Mouse (Mus musculus) cerebellum, adult 9-10 months (tissue): ENCODE measurements at regions not wholly inside any gene's neighbourhood (a gene's known extent, or its start where the extent isn't known, plus 50 kb on each side); places are given as distances from the start of the nearest gene placed in this dataset.

Source experiments
- DNase-seq: peaks from one replicate; pipeline ENCODE4 v3.0.0; 2022

DNA sequence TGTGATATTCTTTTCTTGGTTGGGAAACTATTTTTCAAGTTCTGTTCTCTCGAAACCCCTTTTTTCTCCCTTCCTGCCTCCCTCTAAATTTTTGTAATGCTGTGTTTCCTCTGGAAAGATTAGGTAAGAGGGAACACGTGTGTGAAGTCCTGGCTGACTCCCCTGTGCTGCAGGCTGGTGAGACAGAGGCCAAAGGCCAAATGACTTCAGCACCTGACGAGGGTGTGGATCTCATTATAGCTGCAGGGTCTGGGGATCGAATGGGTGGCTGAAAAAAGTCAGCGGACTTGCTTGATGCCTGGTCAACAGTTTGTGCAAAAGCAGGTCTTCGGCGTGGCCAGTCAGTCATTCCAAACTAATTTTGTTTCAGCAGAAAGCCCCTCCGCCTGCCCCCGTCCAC is 159.1 kb downstream of the En1 start:
- no peak for DNase-seq

DNA sequence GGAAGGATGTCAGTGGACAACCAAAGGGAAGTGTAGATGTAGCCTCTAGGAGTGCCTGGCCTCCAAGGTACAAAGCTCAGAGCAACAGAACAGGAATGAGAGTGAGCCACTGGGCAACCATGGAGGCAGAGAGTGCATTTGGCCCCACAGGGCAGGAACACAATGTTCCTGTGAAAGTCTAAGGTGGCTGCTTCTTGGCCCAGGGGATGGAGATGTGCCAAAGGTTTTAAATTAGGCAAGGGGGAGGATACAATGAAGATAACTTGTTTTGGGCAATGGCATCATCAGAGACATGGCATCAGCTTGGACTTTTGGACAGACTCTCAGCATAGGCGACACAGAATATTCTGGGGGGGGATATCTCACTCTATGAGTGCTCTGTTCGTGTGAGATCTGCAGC is 160.3 kb downstream of the En1 start:
- DNase-seq, result no peak

DNA sequence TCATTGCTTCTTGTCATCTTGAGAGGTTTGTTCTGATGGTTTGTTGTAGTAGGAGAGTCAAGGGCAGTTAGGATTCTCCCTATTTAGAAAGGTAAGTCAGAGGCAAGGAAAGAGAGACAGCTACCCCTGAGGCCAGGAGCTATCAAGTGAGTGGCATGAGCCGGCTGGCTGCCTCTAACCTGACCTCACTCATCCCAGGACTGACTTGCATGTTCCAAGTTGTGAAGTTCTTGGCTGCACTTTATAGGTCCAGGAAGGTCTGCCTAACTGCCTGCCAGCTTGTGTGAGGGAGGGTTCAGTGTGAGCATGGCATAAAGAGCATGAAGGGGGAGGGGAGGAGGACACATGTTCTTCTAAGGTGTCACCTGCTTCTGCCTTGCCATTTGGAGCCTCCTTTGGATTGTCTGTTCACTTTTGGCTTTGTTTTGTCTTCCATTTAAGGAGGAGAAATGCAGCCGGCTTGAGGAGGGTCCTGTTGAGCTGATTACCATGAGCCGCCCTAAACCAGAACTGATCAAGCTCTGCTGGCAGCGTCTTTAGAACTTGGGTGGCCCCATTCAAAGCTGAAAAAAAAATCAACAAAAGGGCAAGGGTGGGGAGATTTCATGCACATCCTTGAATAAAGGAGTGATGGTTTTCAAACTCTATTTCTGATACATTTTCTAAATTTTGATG is 160.8 kb downstream of the En1 start:
- DNase-seq, result no peak

DNA sequence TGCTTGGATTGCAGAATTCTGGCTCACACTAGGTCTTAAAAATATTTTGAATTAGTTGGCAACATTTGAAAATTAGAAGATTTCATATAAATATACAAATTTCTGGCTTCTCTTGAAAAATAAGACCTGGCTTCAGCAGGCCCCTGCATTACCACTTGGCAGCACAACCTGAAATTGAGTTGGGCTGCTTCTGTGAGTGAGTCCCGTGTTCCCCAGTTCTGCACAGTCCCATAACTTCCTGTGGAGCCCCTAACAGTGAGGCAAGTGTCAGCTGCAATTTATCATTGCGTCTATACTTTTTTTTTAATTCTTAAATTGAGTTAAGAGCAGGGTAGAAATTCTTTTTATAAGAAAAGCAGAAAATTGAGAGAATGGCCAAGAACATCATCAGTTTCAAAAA is 164.8 kb downstream of the En1 start:
- no peak for DNase-seq

DNA sequence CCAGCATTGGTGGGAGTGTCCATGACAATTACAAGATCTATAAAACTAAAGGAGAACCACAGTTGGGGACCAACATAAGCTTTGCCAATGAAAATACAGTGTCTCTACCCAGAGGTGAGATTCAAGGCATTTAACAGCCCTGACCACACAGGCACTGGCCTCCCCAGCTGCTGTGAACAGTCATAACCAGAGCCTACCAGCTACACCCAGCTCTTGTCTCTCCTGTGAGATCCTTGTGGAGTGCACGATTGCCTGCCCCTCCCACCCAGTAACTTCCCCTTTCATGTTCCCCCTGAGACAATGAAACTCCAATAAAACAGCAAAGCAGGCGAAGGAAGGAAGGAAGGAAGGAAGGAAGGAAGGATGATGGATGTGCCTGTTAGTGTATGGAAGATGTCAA is 169.1 kb downstream of the En1 start:
- DNase-seq, result no peak

DNA sequence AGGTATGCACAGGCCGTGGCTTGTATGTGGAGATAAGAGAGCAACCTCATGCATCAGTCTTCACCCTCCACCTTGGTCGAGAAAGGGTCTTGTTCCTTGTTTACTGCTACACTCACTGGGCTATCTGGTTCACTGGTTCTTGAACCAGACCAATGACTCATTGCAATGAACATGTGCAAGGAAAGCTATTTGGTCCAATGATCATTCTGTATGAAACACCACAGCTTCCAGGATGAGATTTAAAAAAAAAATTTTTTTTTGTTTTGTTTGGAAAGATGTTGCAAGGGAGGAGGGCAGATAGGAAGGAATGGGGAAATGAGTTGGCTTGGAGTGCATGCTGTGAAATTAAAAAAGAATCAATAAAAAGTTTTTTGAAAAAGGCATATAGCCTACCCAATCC is 174.7 kb downstream of the En1 start:
- no peak for DNase-seq

DNA sequence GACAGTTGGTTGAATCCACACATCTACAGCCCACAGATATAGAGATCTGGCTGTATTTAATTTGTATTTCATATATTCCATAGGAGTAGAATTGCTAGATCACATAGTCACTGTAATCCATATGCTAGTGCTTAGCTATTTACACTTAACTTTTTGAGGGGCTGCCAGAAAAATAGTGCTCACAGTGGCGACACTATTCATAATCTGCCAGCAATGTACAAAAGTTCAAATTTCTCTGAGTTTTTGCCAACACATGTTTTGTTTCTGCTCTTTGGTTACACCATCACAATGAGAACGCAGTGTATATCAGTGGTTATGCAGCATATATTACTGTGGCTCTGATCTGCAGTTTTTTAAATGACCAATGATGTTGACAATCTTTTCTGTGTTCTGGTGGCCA is 175.2 kb downstream of the En1 start:
- no peak for DNase-seq

DNA sequence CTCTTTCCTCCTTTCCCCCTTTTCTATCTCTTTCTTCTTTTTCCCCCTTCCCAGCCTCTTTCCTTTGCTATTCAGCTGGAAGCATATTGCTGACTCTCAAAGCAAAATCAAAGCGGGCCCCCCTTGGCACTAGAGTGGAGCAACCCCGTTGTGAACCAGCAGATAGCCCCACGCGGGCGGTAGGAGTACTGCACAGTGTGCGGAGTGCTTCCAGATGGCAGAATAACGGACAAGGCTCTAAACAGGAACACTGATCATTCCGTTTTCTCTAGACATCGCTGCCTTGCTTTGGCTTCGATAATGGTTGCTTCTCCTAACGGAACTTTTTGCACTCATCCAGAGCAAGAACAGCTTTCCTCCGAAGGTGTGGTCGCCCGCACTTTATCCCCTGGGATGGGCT is 193.0 kb downstream of the En1 start:
- DNase-seq, result peak; percentile 4

DNA sequence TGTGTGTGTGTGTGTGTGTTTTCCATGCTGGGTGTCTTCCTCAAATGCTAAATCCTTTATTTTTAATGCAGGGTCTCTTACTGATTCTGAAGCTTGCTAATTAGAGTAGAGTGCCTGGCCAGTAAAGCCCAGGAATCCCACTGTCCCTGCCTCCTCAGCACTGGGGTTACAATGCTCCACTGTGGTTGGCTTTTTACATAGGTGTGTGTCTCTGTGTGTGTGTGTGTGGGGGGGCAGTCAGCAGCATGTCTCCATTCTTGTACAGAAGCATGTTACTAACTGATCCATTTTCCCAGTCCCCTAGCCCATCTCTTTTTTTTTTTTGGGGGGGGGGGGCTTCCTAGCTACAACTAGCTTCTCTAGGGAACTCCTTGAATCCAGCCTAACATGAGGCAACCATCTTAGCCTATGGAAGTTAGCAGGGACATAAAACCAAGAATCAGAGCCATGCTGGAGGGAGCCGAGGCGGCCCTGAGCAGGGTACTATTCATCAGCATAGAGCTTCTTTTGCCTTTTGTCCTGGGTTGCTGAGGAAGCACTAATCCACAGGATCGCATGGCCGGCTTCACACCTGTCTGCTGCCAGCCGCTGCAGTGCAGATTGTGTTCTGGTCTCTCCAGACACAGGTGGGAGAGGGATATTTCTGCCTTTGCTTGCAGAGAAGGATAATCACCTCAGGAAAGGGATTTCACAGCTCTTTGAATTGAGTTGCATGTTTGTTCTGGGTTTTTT is 199.2 kb downstream of the En1 start:
- DNase-seq, result no peak

DNA sequence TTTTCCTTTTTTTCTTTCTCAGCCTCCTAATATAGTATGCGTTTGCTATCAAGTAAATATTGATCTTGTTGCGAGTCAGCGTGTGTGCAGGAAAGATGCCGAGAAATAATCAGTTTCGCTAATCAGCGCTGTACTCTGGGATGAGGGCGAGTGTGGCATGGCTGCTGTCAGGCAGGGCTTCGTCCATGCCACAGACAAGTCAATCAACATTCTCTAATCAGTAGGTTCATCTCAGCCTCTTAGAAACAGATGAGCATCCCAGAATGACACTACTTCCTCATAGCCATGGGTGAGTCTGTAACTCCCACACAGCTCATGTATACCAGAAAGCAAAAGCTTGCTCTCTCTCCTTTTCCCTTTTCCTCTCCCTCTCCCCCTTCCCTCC is 199.8 kb downstream of the En1 start:
- DNase-seq, result no peak

DNA sequence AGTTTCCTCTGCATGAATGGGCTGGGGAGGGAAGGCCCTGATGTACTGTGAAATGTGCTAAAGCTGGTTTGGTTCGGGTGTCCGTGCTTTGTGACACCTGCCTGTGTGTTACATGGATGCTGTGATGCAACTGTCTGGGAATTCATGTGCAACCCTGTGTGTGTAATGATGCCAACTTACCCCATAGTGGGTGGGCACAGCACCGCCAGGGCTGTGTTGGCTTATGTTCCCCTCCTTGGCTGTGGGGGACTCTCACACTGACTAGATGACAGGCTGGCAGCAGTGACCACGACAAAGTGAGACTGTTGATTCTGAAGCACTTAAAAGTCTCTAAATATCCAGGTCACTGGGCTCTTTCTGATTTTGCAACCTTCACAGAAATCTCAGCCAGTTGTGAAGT is 212.2 kb downstream of the En1 start:
- no peak for DNase-seq

DNA sequence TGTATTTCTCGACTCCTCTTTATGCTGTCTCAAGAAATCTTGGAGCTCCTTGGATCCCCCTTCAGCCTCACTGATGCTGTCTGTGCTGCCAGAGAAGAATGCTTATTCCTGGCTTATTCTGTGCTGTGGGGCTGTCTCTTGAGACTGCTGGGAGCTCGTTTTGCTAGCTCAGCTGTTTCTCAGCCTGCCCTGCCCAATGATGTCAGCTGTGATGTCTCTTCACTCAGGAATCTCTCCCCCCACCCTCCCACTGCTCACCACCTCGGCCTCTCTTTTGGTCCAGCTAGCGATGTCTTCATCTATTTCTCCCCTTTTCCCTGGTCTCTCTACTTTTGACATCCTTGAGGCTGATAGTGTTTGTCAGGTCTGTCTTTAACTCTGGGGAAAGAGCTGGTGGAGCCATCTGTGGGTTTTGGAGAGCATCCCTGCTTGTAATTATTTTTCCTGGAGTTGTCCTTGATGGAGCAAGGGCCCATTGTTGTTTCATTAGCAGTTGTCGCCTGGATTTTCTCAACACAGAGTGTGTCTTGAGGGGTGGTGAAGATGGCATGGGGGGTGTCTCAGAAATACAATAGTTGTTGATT is 214.1 kb downstream of the En1 start:
- no peak for DNase-seq

DNA sequence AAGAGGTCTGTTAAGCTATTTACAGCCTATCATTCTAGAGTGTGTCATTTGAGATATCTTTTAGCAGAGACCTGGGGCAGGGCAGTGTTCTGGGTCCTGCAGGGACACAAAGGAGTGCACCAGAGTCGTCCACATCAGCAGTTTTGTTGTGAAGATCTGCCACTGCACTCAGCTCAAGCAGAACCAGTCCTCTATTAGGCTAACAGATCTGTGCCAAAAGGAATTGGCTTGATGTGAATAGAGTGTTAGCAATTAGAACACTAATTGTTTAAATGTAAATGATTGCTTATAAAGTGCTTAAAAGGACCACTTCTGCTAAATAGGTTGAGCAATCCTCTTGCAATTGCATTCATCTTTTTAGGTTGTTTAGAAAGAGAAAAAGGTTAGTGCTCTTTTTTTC is 215.3 kb downstream of the En1 start:
- DNase-seq, result no peak

DNA sequence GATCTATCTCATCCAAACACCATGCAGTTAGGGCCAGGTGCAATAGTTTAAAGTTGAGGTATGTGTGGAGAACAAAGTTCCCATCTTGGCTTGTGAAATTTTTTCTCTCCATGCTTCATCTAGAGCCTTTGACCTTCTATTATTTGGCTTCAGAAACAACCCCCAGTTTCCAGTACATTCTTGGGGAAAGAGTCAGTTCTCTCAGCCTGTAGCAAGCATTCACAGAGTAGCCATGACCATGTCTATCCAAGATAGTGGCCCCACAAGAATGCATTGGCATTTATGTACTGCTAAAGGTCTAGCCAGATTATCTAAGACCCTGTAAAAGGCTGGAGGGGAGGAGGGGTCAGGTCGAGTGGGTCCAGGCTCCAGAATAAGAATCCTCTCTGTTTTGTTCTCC is 229.8 kb downstream of the En1 start:
- no peak for DNase-seq

DNA sequence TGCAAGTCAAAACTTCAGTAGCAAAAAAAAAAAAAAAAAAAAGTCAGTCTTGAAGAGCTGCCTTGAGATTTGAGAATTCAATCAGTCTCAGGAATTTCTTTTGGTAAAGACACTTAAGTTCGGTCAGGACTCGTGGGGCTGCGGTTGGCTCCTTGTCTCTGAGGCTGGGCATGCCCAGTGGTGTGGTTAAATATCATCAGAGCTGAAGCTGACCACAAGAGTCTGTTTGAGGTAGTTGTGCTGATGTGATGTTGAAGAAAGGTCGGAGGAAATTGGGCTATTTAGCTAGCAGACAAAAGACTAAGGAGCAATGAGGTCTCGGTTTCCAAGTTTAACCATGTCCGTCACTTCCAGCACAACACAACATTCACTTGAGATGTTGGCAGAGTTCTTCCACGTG is 240.4 kb downstream of the En1 start:
- DNase-seq, result no peak

DNA sequence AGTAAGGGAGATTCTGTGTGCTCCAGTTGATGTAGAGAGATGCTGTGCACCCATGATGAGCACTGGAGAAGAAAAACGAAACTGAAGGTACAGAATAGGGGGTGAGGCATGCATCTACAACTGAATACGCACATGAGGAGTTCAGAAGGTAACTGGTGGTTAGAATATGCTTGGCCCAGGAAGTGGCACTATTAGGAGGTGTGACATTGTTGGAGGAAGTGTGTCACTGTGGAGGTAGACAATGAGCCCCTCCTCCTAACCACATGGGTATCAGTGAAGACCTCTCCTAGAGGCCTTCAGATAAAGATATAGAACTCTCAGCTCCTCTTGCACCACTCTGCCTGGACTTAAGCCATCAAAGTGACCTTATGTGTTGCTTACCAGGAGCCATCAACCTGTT is 243.9 kb downstream of the En1 start:
- no peak for DNase-seq

DNA sequence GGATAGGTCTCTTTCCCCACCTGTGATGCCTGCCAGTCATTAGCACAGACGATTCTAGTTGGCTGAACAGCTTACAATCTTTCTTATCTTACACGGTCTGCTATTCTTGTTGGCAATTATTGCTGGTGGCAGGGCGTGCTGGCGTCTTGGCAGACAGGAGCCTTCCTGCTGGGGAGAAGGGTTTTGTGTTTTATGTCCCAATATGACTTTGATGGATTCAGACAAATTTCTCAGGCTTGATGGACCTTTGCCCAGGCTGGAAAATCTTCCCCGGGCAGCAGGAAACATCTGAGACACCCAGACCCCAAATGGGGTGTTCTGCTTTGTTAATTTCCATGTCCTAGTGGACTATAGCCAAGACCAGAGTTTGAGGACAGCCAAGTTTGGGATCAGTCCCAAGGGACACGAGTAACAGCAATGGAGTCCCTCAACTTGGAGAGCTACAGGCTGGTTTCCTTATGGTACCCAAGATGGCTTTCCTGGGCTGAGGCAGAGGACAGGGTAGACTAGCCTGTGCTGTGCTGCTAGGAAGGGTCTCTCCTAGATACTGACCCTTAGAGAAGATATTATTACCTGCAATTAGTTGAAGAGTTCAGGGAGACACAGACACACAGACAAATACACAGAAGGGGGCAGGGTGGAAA is 249.8 kb downstream of the En1 start:
- DNase-seq, result peak; percentile 2

DNA sequence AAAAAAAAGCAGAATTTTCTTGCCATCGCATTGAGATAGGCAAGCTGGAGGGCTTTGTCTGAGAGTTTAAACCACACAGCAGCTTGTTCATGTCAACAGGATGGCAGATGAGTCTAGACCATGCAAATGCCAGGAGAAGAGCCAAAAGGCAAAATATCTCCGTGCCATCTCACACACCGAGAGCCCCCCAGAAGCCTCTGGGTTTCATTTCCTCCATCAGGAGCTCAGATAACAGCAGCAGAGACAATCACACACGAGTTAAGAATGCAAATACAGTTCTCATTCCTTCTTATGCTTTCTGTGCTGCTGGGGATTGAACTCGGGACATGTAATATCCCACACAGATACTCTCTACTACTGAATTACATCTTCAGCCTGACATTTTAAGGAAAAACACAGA is 255.3 kb downstream of the En1 start:
- no peak for DNase-seq

DNA sequence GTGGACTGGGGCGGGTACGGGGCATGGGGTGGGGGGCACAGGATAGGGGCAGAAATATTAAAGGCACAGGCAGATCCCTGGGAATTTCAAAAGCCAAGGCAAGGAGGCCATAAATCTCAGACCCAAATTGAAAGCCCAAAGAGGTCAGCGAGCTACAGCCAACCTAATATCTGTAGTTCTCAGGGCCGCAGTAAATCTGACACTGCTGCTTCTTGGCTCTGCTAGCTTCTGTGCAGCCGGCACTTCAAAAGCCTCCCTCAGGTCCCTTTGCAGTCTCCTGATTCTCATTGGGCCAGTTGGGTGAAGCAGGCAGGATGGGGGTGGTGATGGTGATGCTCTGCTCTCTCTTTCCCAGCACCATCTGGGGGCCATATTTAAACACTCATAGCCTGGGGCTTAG is 257.3 kb downstream of the En1 start:
- no peak for DNase-seq

DNA sequence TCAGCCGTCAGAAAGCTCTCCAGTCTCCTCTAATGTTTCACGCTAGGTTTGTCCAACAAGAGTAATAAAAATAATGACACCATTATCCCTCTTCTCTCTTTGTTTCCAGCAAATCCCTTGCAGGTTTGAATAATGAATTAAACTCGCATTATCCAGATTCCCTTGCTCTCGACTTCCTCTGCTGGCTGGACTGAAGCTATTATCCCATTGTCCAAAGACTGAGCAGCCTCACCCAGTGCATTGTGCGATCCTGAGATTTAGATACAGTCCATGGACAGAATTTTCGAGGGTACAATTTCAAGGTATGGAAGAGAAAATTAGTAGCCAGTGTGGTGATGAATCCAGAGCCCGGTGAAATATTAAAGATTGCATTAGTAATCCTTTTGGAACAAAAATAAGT is 270.3 kb downstream of the En1 start:
- no peak for DNase-seq

DNA sequence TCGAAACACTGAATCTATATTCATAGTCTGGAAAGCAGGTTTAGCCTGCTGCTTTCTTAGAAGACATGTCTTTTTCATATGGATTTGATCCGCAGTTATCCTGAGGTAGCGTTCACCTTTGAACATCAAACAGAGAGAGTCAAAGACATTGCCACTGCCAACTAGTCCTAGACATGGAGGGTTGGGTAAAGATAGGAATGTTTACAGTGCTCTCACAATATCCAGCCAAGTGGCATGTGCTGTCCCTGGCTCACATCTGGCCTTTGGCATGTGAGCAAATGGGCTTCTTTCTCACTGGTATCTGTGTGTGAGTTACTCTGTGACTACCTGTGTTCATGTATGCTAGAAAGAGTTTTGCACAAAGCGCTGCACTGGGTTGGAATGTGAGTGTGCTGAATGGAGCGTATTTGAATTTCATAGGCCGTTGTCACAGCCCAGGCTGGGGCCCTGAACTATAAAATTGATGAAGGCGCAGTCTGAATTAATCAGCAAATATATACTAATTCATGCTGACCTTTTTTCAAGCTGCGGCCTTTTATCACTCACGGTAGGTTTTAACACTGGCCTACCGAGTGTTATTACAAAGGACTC is 280.8 kb downstream of the En1 start:
- DNase-seq, result no peak

DNA sequence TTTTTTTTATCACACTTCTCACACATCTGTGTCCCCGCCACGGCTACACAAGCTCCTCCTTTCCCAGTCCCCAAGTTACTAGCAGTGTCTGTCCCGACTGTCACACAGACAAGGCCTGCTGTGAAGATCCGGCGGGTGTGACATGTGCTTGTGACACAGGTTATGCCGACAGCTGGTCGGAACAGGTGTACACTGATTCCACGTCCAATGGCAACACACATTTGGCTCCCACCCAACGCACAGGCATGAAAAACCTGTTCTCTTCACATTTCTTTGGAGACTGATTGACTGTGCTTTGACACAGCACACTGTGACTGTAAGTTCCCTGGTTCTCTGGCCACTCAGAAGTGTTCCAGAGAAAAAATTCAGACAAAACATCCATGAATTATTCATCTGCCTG is 281.4 kb downstream of the En1 start:
- no peak for DNase-seq

DNA sequence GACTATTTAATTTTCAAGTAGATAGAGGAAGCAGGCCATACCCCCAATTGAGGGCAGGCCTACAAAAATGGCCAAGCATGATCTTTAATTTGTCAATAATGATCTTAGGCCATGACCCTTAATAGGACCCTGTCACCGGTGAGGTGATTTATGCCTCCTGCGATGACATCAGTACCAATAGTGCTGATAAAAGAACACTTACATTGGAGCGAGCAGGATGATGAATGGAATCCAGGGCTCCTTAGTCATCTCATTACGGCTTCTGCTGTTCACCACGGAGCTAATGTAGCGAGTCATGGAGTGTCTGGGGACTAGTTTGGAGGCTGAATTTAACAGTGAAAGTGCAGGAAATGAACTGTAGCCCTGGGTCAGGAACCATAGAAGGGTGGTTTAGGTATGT is 308.6 kb downstream of the En1 start:
- no peak for DNase-seq
